Mouse (Mus musculus): ENCODE measurements at regions not wholly inside any gene's neighbourhood (a gene's known extent, or its start where the extent isn't known, plus 50 kb on each side); places are given as distances from the start of the nearest gene placed in this dataset.

DNA sequence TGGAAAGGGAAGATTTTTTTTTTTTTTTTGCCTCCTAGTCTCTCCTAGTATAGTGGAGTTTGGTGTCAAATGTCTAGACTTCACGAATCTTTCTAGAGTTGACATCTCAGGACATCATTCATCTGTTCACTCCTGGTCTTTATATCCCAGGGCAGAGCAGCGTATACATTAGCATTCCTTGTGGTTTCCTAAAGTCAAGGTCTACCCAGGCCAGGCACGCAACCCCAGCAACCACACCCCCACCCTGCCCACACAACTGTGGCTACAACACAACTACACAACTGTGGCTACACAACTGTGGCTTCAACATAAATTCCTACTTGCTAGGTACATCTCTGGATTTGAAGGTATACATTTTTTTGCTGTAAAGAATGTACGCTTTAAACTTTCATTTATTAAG, 122.2 kb downstream of the Ppp1r3a start:
- no peaks in the 10 kb centered on the region for H3K36me3 ChIP-seq
- WGBS: 85% methylated on average over 4 of the region's 4 CpGs
- no peak overlapping the region for H3K9ac ChIP-seq
- H3K4me2 ChIP-seq (replicated peaks): no peak overlapping the region
- no peak for ATAC-seq (ENCODE audit: low FRiP score)
- H3K9me3 ChIP-seq (replicated peaks): no peaks in the 10 kb centered on the region
- H3K4me1 ChIP-seq: no peaks in the 10 kb centered on the region
- H3K4me3 ChIP-seq: no peak overlapping the region
- H3K27ac ChIP-seq: no peak overlapping the region
- no peaks in the 10 kb centered on the region for H3K27me3 ChIP-seq

- Histone ChIP-seq H3K27me3 (no peaks in the 10 kb centered on the region), H3K27ac (no peak overlapping the region), H3K4me2 (replicated peaks) (no peak overlapping the region), H3K4me1 (no peaks in the 10 kb centered on the region), H3K36me3 (no peaks in the 10 kb centered on the region), H3K9ac (no peak overlapping the region), H3K4me3 (no peak overlapping the region), H3K9me3 (replicated peaks) (no peaks in the 10 kb centered on the region)
- 54% methylated on average over 2 of the region's 2 CpGs for WGBS
- no peak for ATAC-seq (ENCODE audit: low FRiP score)
These were observed 123.2 kb downstream of the Ppp1r3a start for GRCm38 (mm10) chr6:14631719-14632445.

DNA sequence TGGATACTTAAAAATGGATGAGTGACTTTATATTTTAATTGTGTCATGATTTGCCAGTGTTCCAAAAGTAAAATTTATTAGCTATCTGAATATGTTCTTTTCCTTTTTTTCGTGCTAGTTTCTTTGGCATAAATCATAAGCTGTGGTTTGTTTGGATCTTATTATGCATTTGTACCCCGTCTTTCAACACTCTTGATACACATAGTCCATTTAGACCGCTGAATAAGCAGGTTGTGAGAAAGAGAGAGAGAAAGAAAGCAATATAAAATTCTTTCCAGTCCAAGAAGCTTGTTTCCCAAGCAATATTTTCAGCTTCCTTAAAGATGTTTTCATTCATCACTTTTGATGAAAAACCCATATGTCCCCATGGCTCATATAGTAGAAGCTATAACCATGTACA, 138.4 kb downstream of the Ppp1r3a start:
- WGBS: 79% methylated on average over 3 of the region's 3 CpGs

DNA sequence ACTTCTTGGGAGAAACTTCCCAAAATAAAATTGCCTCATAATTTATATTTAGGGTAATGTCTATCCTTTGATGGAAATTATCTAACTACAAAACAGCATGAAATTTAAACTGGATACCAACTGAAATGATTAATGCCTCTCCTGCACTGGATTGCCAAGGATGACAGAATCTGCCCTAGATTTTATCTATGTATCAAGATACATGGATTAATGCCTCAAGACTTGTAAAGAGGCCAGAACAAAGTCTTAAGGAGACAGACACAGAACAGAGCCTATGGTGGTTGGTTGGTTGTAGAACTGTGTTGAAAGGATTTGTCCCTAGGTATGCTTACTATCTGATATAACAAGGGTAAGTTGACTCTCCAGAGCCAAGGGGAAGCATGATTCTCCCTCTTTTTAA, 147.0 kb downstream of the Ppp1r3a start:
- H3K4me2 ChIP-seq (replicated peaks): no peak overlapping the region
- H3K4me3 ChIP-seq: no peak overlapping the region
- H3K9me3 ChIP-seq (replicated peaks): no peaks in the 10 kb centered on the region
- H3K27me3 ChIP-seq: no peaks in the 10 kb centered on the region
- H3K27ac ChIP-seq: no peak overlapping the region
- H3K4me1 ChIP-seq: no peaks in the 10 kb centered on the region
- no peak overlapping the region for H3K9ac ChIP-seq
- H3K36me3 ChIP-seq: no peaks in the 10 kb centered on the region
- no peak for ATAC-seq (ENCODE audit: low FRiP score)

More for the DNA sequence above, 138.4 kb downstream of the Ppp1r3a start:
- Histone ChIP-seq H3K9ac (no peak overlapping the region), H3K4me1 (no peaks in the 10 kb centered on the region), H3K36me3 (no peaks in the 10 kb centered on the region), H3K9me3 (replicated peaks) (no peaks in the 10 kb centered on the region), H3K27ac (no peak overlapping the region), H3K27me3 (no peaks in the 10 kb centered on the region), H3K4me3 (no peak overlapping the region), H3K4me2 (replicated peaks) (no peak overlapping the region)
- no peak for ATAC-seq (ENCODE audit: low FRiP score)

GRCm38 (mm10) chr6:14600543-14601249, 154.4 kb downstream of the Ppp1r3a start:
- 58% methylated on average over 13 of the region's 13 CpGs for WGBS
- Histone ChIP-seq H3K9ac (no peak overlapping the region), H3K4me3 (no peak overlapping the region), H3K9me3 (replicated peaks) (no peaks in the 10 kb centered on the region), H3K4me1 (peaks cover 5% of the 10 kb centered on the region; the same call in 1 of the 2 replicates), H3K4me2 (replicated peaks) (no peak overlapping the region), H3K27me3 (no peaks in the 10 kb centered on the region), H3K27ac (no peak overlapping the region), H3K36me3 (no peaks in the 10 kb centered on the region)
- ATAC-seq (ENCODE audit: low FRiP score): peak; percentile 95

DNA sequence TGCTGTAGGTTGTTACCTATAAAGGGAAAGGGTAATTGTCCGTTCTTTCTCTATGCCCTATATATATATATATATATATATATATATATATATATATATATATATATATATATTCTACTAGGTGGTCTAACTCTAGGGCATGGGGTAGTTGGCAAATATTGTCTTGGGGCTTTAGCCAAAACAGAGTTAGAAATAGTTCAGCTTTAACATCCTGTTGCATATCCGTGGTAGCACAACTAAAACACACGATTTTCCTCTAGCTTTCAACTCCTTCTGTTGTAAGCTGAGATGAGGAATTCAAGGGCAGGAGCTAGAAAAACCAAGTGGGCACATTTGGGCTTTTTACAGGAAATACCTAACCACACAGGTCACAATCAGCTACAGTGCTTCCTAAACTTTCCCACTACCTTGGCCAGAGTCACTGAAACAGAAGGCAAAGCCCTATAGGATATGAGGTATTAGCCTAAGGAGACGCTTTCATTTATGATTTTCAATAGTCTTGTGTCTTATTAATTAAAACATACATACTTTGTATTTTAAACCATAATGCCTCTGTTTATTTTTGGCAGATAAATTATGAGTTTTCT, 158.1 kb downstream of the Ppp1r3a start:
- no peak overlapping the region for H3K27ac ChIP-seq
- WGBS: 81% methylated on average over 4 of the region's 4 CpGs
- H3K9me3 ChIP-seq (replicated peaks): no peaks in the 10 kb centered on the region
- H3K27me3 ChIP-seq: no peaks in the 10 kb centered on the region
- no peak for ATAC-seq (ENCODE audit: low FRiP score)
- H3K9ac ChIP-seq: no peak overlapping the region
- H3K4me2 ChIP-seq (replicated peaks): no peak overlapping the region
- H3K36me3 ChIP-seq: no peaks in the 10 kb centered on the region
- no peak overlapping the region for H3K4me3 ChIP-seq
- peaks cover 5% of the 10 kb centered on the region; the same call in 1 of the 2 replicates for H3K4me1 ChIP-seq

DNA sequence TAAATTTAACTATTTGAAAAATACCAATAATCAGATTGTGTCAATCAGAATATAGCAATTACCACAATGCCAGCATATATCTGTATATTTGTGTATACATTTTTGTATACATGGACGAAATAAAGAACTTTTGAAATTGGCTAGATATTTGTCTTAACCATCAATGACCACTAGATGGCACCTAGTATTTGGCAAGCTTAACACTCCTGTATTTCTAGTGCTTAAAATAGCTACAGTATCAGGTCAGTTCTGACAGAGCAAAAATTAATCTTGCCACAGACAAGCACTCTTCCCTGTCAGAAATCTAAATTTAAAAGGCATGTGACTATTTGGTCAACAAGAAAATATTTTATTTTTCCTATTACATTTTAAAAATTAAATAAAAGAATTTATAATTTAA, 169.2 kb downstream of the Ppp1r3a start:
- no peak overlapping the region for H3K4me2 ChIP-seq (replicated peaks)
- H3K36me3 ChIP-seq: no peaks in the 10 kb centered on the region
- WGBS: 47% methylated on average over 1 of the region's 1 CpGs
- H3K9ac ChIP-seq: no peak overlapping the region
- no peaks in the 10 kb centered on the region for H3K27me3 ChIP-seq
- no peaks in the 10 kb centered on the region for H3K9me3 ChIP-seq (replicated peaks)
- H3K27ac ChIP-seq: no peak overlapping the region
- no peak for ATAC-seq (ENCODE audit: low FRiP score)
- no peak overlapping the region for H3K4me3 ChIP-seq
- no peaks in the 10 kb centered on the region for H3K4me1 ChIP-seq

DNA sequence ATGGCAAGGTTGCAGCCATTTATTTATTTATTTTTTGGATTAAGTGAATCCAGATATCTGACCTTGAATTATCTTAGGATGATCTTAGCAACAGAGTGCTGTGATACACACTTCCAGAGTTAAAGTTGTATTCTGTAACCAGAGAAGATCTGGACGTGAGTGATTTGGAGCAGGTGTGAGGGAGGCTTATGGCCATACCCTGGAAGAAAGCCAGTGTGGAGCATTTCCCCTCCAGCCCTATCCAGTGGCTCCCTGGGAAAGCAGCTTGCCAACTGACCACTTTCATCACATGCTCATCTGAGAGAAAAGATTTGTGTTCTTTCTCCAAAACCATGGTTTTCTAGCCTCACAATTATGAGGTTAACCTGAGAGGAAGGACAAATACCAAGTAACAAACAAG, 171.2 kb downstream of the Ppp1r3a start:
- H3K4me3 ChIP-seq: no peak overlapping the region
- H3K27me3 ChIP-seq: no peaks in the 10 kb centered on the region
- no peaks in the 10 kb centered on the region for H3K36me3 ChIP-seq
- no peaks in the 10 kb centered on the region for H3K4me1 ChIP-seq
- H3K9ac ChIP-seq: no peak overlapping the region
- no peaks in the 10 kb centered on the region for H3K9me3 ChIP-seq (replicated peaks)
- no peak for ATAC-seq (ENCODE audit: low FRiP score)
- no peak overlapping the region for H3K27ac ChIP-seq
- H3K4me2 ChIP-seq (replicated peaks): no peak overlapping the region
- 80% methylated on average over 1 of the region's 1 CpGs for WGBS

GRCm38 (mm10) chr6:14574607-14575006, 180.5 kb downstream of the Ppp1r3a start:
- ATAC-seq (ENCODE audit: low FRiP score): no peak
- H3K4me1 ChIP-seq: no peaks in the 10 kb centered on the region
- WGBS: 84% methylated on average over 3 of the region's 3 CpGs
- no peaks in the 10 kb centered on the region for H3K9me3 ChIP-seq (replicated peaks)
- H3K27me3 ChIP-seq: no peaks in the 10 kb centered on the region
- no peaks in the 10 kb centered on the region for H3K36me3 ChIP-seq
- H3K4me2 ChIP-seq (replicated peaks): no peak overlapping the region
- H3K4me3 ChIP-seq: no peak overlapping the region
- H3K9ac ChIP-seq: no peak overlapping the region
- H3K27ac ChIP-seq: no peak overlapping the region

- no peaks in the 10 kb centered on the region for H3K4me1 ChIP-seq
- H3K27me3 ChIP-seq: no peaks in the 10 kb centered on the region
- ATAC-seq (ENCODE audit: low FRiP score): no peak
- no peak overlapping the region for H3K4me3 ChIP-seq
- no peaks in the 10 kb centered on the region for H3K9me3 ChIP-seq (replicated peaks)
- 33% methylated on average over 2 of the region's 2 CpGs for WGBS
- no peak overlapping the region for H3K9ac ChIP-seq
- H3K36me3 ChIP-seq: no peaks in the 10 kb centered on the region
- H3K4me2 ChIP-seq (replicated peaks): no peak overlapping the region
- H3K27ac ChIP-seq: no peak overlapping the region
These were observed 182.1 kb downstream of the Ppp1r3a start for GRCm38 (mm10) chr6:14573001-14573400.

DNA sequence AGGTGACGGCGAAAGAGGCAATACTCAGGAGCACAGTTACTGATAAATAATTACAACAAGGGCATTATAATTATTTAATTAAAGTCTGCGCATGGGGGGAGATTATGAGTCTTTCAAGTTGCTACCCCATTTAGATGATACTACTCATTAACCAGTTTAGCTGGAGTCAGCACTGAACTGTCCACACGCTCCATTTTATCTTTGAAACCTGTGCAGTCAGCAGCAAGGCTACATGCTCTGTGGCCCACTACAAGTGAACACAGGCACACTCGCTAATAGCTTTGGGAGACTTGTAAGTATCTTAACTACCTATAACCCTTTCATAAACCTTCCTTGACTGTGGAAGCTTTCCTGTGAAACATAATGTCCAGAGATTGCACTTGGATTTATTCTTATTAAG, 214.7 kb downstream of the Ppp1r3a start:
- no peak overlapping the region for H3K4me3 ChIP-seq
- no peaks in the 10 kb centered on the region for H3K27me3 ChIP-seq
- H3K4me2 ChIP-seq (replicated peaks): no peak overlapping the region
- no peaks in the 10 kb centered on the region for H3K9me3 ChIP-seq (replicated peaks)
- ATAC-seq (ENCODE audit: low FRiP score): no peak
- no peak overlapping the region for H3K9ac ChIP-seq
- no peaks in the 10 kb centered on the region for H3K36me3 ChIP-seq
- no peak overlapping the region for H3K27ac ChIP-seq
- 94% methylated on average over 5 of the region's 5 CpGs for WGBS
- H3K4me1 ChIP-seq: no peaks in the 10 kb centered on the region

GRCm38 (mm10) chr6:14529096-14529495, 226.0 kb downstream of the Ppp1r3a start:
- WGBS: 50% methylated on average over 2 of the region's 2 CpGs
- H3K4me3 ChIP-seq: no peak overlapping the region
- no peaks in the 10 kb centered on the region for H3K36me3 ChIP-seq
- no peak for ATAC-seq (ENCODE audit: low FRiP score)
- no peak overlapping the region for H3K4me2 ChIP-seq (replicated peaks)
- no peaks in the 10 kb centered on the region for H3K27me3 ChIP-seq
- no peak overlapping the region for H3K9ac ChIP-seq
- no peak overlapping the region for H3K27ac ChIP-seq
- H3K4me1 ChIP-seq: no peaks in the 10 kb centered on the region
- no peaks in the 10 kb centered on the region for H3K9me3 ChIP-seq (replicated peaks)

- WGBS: 47% methylated on average over 7 of the region's 7 CpGs
- Histone ChIP-seq H3K4me3 (no peak overlapping the region), H3K9me3 (replicated peaks) (no peaks in the 10 kb centered on the region), H3K9ac (no peak overlapping the region), H3K27ac (no peak overlapping the region), H3K4me2 (replicated peaks) (no peak overlapping the region), H3K36me3 (no peaks in the 10 kb centered on the region), H3K4me1 (no peaks in the 10 kb centered on the region), H3K27me3 (no peaks in the 10 kb centered on the region)
- no peak for ATAC-seq (ENCODE audit: low FRiP score)
These were observed 226.5 kb downstream of the Ppp1r3a start for GRCm38 (mm10) chr6:14528564-14528963.
